Mouse (Mus musculus): ENCODE results near the gene Slc2a13. TPM values are rescaled to one million over a fixed set of nuclear protein-coding genes. Genes with fewer than 3 reads are reported as not detected.
A peak's percentile ranks its signal among the peaks of the same experiment; 100 is the strongest.

Slc2a13 gene
- polyA plus RNA-seq, 2 experiments: 0.05 to 0.08 TPM

DNA sequence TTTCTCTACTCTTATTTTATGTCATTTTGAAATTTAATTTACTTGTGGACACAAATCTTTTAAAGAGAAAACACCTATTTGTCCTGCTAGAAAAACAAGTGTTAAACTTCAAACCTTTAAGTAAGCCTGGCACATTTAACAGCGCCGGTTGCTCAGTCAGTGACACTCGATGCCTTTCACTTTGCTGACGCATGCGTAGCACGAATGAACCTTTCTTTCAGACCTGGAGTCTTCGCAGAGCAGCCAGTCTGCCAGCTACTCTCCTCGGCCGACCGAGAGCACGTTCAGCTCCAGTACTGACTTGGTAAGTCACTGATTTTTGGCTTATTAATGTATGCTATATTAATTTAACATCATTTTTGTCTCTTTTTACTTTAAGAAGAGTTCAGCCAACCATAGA is 315.9 kb downstream of the Slc2a13 start:
- DNase-seq (ENCODE audit: low read depth in 3 of 3, low spot score in 3 of 3): no peak
- no peak for ATAC-seq (ENCODE audit: insufficient read depth)
- Histone ChIP-seq H3K4me2 (ENCODE audit: low read depth) (no peak overlapping the region), H3K36me3 (replicated peaks; ENCODE audit: control insufficient read depth, insufficient read depth, low read depth) (no peaks in the 10 kb centered on the region), H3K9ac (replicated peaks) (no peak overlapping the region), H3K27ac (no peak overlapping the region), H3K4me3 (ENCODE audit: insufficient read depth in 1 of 2, low read depth in 2 of 2, low read length in 2 of 2) (no peak overlapping the region), H3K27me3 (ENCODE audit: control insufficient read depth, insufficient read depth, low read length) (no peaks in the 10 kb centered on the region), H3K9me3 (ENCODE audit: control insufficient read depth, low read length) (no peaks in the 10 kb centered on the region), H3K4me1 (replicated peaks; ENCODE audit: control insufficient read depth in 2 of 2, insufficient read depth in 2 of 2, low read length in 1 of 2) (peaks cover 22 to 34% of the 10 kb centered on the region in 2 experiments)
- TF ChIP-seq CTCF (IDR thresholded peaks at IDR 0.05; ENCODE audit: low read depth) (no peak), EP300 (IDR thresholded peaks at IDR 0.05; ENCODE audit: low read depth) (no peak)
- WGBS (ENCODE audit: insufficient replicate concordance): 80% methylated on average over 11 of the region's 11 CpGs

DNA sequence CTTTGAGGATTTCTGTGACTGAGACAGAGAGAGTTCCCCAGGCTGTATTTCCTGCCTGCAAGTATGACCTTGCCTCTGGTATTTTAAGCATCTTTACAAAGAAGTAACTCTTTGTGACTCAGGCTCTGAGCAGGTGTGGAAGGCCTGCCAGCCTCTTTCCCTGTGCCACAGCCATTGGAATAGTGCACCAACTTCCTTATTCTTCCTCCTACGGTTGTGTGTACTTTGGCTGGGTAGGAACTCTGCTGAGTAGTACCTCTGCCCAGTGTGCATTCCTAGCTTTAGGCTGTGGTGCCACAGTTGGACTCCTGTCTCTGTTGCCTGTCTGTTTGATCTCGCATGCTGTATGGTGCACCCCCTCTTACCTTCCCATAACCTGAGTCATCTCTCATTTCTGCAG is 317.8 kb downstream of the Slc2a13 start:
- H3K27me3 ChIP-seq (ENCODE audit: control insufficient read depth, insufficient read depth, low read length): no peaks in the 10 kb centered on the region
- no peak overlapping the region for H3K9ac ChIP-seq (replicated peaks)
- WGBS (ENCODE audit: insufficient replicate concordance): 82% methylated on average over 2 of the region's 2 CpGs
- no peaks in the 10 kb centered on the region for H3K9me3 ChIP-seq (ENCODE audit: control insufficient read depth, low read length)
- H3K27ac ChIP-seq: no peak overlapping the region
- no peaks in the 10 kb centered on the region for H3K36me3 ChIP-seq (replicated peaks; ENCODE audit: control insufficient read depth, insufficient read depth, low read depth)
- ATAC-seq (ENCODE audit: insufficient read depth) (no peak), DNase-seq (ENCODE audit: low read depth in 3 of 3, low spot score in 3 of 3) (no peak)
- H3K4me2 ChIP-seq (ENCODE audit: low read depth): no peak overlapping the region
- no peak overlapping the region for H3K4me3 ChIP-seq (ENCODE audit: insufficient read depth in 1 of 2, low read depth in 2 of 2, low read length in 2 of 2)
- peaks cover 27 to 36% of the 10 kb centered on the region in 2 experiments for H3K4me1 ChIP-seq (replicated peaks; ENCODE audit: control insufficient read depth in 2 of 2, insufficient read depth in 2 of 2, low read length in 1 of 2)
- TF ChIP-seq EP300 (IDR thresholded peaks at IDR 0.05; ENCODE audit: low read depth) (no peak), CTCF (IDR thresholded peaks at IDR 0.05; ENCODE audit: low read depth) (no peak)

DNA sequence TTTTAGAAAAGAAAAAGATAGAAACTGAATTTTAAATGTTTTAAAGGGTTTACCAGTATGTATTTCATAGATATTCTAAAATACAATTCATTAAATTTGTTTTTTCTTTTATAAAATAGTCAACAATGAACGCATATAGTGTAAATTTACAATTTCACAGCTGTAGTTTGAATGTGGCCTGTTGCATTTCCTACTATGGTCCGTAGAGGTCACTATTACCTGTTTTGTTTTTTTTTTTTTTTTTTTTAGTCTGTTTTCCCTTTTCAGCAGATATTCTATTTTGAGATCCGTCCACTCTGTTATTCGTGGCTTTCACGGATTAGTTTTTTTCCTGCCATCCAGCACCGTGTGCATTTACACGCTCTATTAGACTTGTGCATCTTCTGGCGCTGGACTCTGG is 320.1 kb downstream of the Slc2a13 start:
- Histone ChIP-seq H3K27me3 (ENCODE audit: control insufficient read depth, insufficient read depth, low read length) (no peaks in the 10 kb centered on the region), H3K9me3 (ENCODE audit: control insufficient read depth, low read length) (no peaks in the 10 kb centered on the region), H3K9ac (replicated peaks) (no peak overlapping the region), H3K27ac (no peak overlapping the region), H3K4me3 (ENCODE audit: insufficient read depth in 1 of 2, low read depth in 2 of 2, low read length in 2 of 2) (no peak overlapping the region), H3K4me1 (replicated peaks; ENCODE audit: control insufficient read depth in 2 of 2, insufficient read depth in 2 of 2, low read length in 1 of 2) (peaks cover 22 to 32% of the 10 kb centered on the region in 2 experiments), H3K4me2 (ENCODE audit: low read depth) (no peak overlapping the region), H3K36me3 (replicated peaks; ENCODE audit: control insufficient read depth, insufficient read depth, low read depth) (no peaks in the 10 kb centered on the region)
- 26% methylated on average over 8 of the region's 8 CpGs for WGBS (ENCODE audit: insufficient replicate concordance)
- TF ChIP-seq CTCF (IDR thresholded peaks at IDR 0.05; ENCODE audit: low read depth): peak; percentile 45; the same call in 1 of the 2 replicates
- TF ChIP-seq EP300 (IDR thresholded peaks at IDR 0.05; ENCODE audit: low read depth): no peak
- ATAC-seq (ENCODE audit: insufficient read depth) (no peak), DNase-seq (ENCODE audit: low read depth in 3 of 3, low spot score in 3 of 3) (peak in 2 of 3 experiments; percentile 18 to 23)

DNA sequence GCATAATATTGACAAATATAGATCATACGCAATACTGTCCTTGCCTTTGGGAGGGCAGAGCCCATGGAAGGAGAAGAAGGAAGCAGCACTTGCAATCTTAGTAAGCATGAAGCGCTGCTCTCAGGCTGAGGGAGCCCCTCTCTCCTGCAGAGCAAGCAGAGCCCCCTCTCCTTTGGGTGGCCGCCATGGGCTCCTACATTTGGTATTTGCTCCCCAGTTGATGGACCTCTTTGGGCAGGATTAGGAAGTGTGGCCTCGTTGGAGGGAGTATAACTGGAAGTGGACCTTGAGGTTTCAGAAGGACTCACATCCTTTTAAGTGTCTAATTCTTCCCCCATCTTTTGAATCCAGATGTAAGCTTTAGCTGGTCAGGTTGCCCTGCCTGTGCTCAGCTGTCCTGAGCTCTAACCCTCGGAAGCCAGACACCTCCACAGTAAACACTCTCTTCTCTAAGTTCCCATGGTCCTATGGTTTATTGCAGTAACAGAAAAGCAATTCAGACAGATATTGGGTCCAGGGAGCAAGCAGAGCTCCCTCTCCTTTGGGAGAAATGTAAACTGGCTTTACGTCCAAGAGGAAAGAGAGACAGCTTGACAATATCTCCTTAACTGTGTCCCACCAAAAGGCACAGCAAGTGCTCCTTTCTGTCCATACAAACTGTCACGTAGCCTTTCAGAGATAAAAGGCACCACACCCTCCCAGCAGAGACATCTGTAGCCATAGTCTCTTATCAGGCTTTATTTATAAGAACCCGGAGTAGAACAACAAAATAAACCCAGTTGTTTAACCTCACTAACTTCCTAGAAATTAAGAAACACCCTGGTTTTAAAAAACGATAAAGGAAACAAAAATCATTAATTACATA is 321.3 kb downstream of the Slc2a13 start:
- WGBS (ENCODE audit: insufficient replicate concordance): 30% methylated on average over 9 of the region's 9 CpGs
- no peaks in the 10 kb centered on the region for H3K36me3 ChIP-seq (replicated peaks; ENCODE audit: control insufficient read depth, insufficient read depth, low read depth)
- H3K27ac ChIP-seq: peak overlapping the region; percentile 87
- peak overlapping the region; percentile 70 for H3K9ac ChIP-seq (replicated peaks)
- no peak overlapping the region for H3K4me3 ChIP-seq (ENCODE audit: insufficient read depth in 1 of 2, low read depth in 2 of 2, low read length in 2 of 2)
- ATAC-seq (ENCODE audit: insufficient read depth) (peak; percentile 94), DNase-seq (ENCODE audit: low read depth in 3 of 3, low spot score in 3 of 3) (peak; percentile 56 to 69 (median 66))
- peak; percentile 79 for TF ChIP-seq EP300 (IDR thresholded peaks at IDR 0.05; ENCODE audit: low read depth)
- no peak for TF ChIP-seq CTCF (IDR thresholded peaks at IDR 0.05; ENCODE audit: low read depth)
- H3K27me3 ChIP-seq (ENCODE audit: control insufficient read depth, insufficient read depth, low read length): no peaks in the 10 kb centered on the region
- peaks cover 21 to 30% of the 10 kb centered on the region in 2 experiments for H3K4me1 ChIP-seq (replicated peaks; ENCODE audit: control insufficient read depth in 2 of 2, insufficient read depth in 2 of 2, low read length in 1 of 2)
- no peaks in the 10 kb centered on the region for H3K9me3 ChIP-seq (ENCODE audit: control insufficient read depth, low read length)
- H3K4me2 ChIP-seq (ENCODE audit: low read depth): peak overlapping the region; percentile 65

DNA sequence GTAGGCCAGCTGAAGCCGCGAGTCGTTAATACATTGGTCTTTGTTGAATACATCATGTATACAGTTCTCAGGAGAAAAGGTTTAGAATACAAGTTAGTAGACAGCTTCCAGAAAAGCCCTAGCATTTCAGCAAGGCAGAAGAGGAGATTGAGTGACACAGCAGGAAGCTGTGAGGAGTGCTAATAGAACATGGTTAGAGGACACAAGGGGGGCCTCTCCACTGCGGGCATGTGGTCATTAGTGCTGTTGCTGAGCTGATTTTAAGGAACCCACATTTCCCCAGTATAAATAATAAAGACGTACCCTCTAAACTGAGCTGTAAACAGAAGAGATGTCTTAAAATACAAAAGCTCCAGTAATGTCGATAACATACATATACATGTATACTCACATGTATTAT is 322.2 kb downstream of the Slc2a13 start:
- no peaks in the 10 kb centered on the region for H3K27me3 ChIP-seq (ENCODE audit: control insufficient read depth, insufficient read depth, low read length)
- H3K4me2 ChIP-seq (ENCODE audit: low read depth): no peak overlapping the region
- WGBS (ENCODE audit: insufficient replicate concordance): 60% methylated on average over 6 of the region's 6 CpGs
- peaks cover 21 to 30% of the 10 kb centered on the region in 2 experiments for H3K4me1 ChIP-seq (replicated peaks; ENCODE audit: control insufficient read depth in 2 of 2, insufficient read depth in 2 of 2, low read length in 1 of 2)
- ATAC-seq (ENCODE audit: insufficient read depth) (no peak), DNase-seq (ENCODE audit: low read depth in 3 of 3, low spot score in 3 of 3) (no peak)
- no peak overlapping the region for H3K27ac ChIP-seq
- no peak for TF ChIP-seq CTCF (IDR thresholded peaks at IDR 0.05; ENCODE audit: low read depth)
- no peak overlapping the region for H3K4me3 ChIP-seq (ENCODE audit: insufficient read depth in 1 of 2, low read depth in 2 of 2, low read length in 2 of 2)
- no peaks in the 10 kb centered on the region for H3K36me3 ChIP-seq (replicated peaks; ENCODE audit: control insufficient read depth, insufficient read depth, low read depth)
- H3K9me3 ChIP-seq (ENCODE audit: control insufficient read depth, low read length): no peaks in the 10 kb centered on the region
- no peak overlapping the region for H3K9ac ChIP-seq (replicated peaks)
